Mouse (Mus musculus) small intestine, adult 2 months (tissue): ENCODE results near the gene Spata17. TPM values are rescaled to one million over a fixed set of nuclear protein-coding genes. Genes with fewer than 3 reads are reported as not detected.
A peak's percentile ranks its signal among the peaks of the same experiment; 100 is the strongest.

Experiments used
- H3K27ac ChIP-seq: fragments of 200-500 bp; 2 replicates; pipeline ENCODE4 v1.5.1; 2012; ENCODE audit warnings: low read depth, low read length, control low read depth, inconsistent platforms; ENCODE audit not compliant: insufficient read depth
- H3K27me3 ChIP-seq: fragments of 200-500 bp; 2 replicates; pipeline ENCODE4 v1.6.1; 2012; ENCODE audit warnings: mild to moderate bottlenecking, moderate library complexity, low read length, inconsistent platforms; ENCODE audit not compliant: control insufficient read depth, insufficient read depth
- H3K36me3 ChIP-seq: fragments of 200-500 bp; 2 replicates; pipeline ENCODE4 v1.6.1; 2012; ENCODE audit warnings: mild to moderate bottlenecking, low read length, control low read depth, inconsistent platforms; ENCODE audit not compliant: control insufficient read depth, insufficient read depth
- H3K4me1 ChIP-seq: fragments of 200-500 bp; 2 replicates; pipeline ENCODE4 v1.6.1; 2012; ENCODE audit warnings: low read length, inconsistent platforms, mixed read lengths; ENCODE audit not compliant: control insufficient read depth, insufficient read depth, insufficient read length
- H3K4me3 ChIP-seq: fragments of 200-500 bp; 2 replicates; pipeline ENCODE4 v1.5.1; 2012; ENCODE audit warnings: low read depth, mild to moderate bottlenecking, control low read depth, inconsistent platforms, low read length, moderate library complexity
- CTCF ChIP-seq: fragments of 200-500 bp; IDR thresholded peaks from 2 replicates; pipeline ENCODE4 v1.5.1; 2012; ENCODE audit warnings: low read depth, mild to moderate bottlenecking, control low read depth, inconsistent platforms, low read length, moderate library complexity, mixed read lengths; ENCODE audit not compliant: insufficient replicate concordance, insufficient read length; ENCODE audit errors: extremely low read depth
- POLR2A ChIP-seq: fragments of 200-500 bp; IDR thresholded peaks from 2 replicates; pipeline ENCODE4 v1.6.1; 2012; ENCODE audit warnings: low read depth, mild to moderate bottlenecking, control low read depth, inconsistent platforms, low read length, moderate library complexity
- WGBS: fragments of 180-500 bp; shearing (Covaris S2); methylation state at CpG from one replicate; pipeline ENCODE4 v1.1.7; 2018; 5-methylcytosine and 5-hydroxymethylcytosine counted together
- polyA plus RNA-seq: library from polyadenylated mRNA; depleted of rRNA; stranded (reverse); fragments of >200 nt; gene quantifications from 2 replicates; pipeline ENCODE4 v1.2.3, GENCODE M21; 2012; rRNA removed

Spata17 gene
- polyA plus RNA-seq = not detected in 2 replicates

GRCm38 (mm10) chr1:187215181-187216116, at the start of gene Spata17, which contains the start of gene Gpatch2:
Spata17 (minus strand) TSS chr1:187215465.
Gpatch2 (plus strand) TSS chr1:187215508.
- Histone ChIP-seq H3K27me3 (no peaks in the 10 kb centered on the region), H3K4me1 (peaks cover 4% of the 10 kb centered on the region; the same call in 1 of the 2 replicates), H3K36me3 (no peaks in the 10 kb centered on the region), H3K27ac (peak within 1 kb of the TSS; percentile 73), H3K4me3 (peak within 1 kb of the TSS; percentile 94)
- WGBS = under 1% methylated on average over 58 of the region's 58 CpGs
- TF ChIP-seq POLR2A (peak; percentile 76), CTCF (no peak)

GRCm38 (mm10) chr1:187258756-187259155, 43.5 kb upstream of the Spata17 start:
- no peaks in the 10 kb centered on the region for H3K4me1 ChIP-seq
- peaks cover 2% of the 10 kb centered on the region; the same call in 1 of the 2 replicates for H3K36me3 ChIP-seq
- H3K27ac ChIP-seq = no peak overlapping the region
- WGBS = 88% methylated on average over 4 of the region's 4 CpGs
- H3K4me3 ChIP-seq = no peak overlapping the region
- no peaks in the 10 kb centered on the region for H3K27me3 ChIP-seq
- no peak for TF ChIP-seq CTCF
- no peak for TF ChIP-seq POLR2A

- Histone ChIP-seq H3K27ac (no peak overlapping the region), H3K36me3 (peaks cover 5% of the 10 kb centered on the region), H3K4me1 (no peaks in the 10 kb centered on the region), H3K4me3 (no peak overlapping the region), H3K27me3 (no peaks in the 10 kb centered on the region)
- 96% methylated on average over 1 of the region's 1 CpGs for WGBS
- no peak for TF ChIP-seq POLR2A
- no peak for TF ChIP-seq CTCF
These were observed 35.5 kb upstream of the Spata17 start for GRCm38 (mm10) chr1:187250741-187251262.

GRCm38 (mm10) chr1:187244734-187245133, 29.5 kb upstream of the Spata17 start:
- TF ChIP-seq CTCF (no peak), POLR2A (no peak)
- Histone ChIP-seq H3K4me1 (peaks cover 6% of the 10 kb centered on the region; the same call in 1 of the 2 replicates), H3K27me3 (no peaks in the 10 kb centered on the region), H3K27ac (no peak overlapping the region), H3K4me3 (no peak overlapping the region), H3K36me3 (peaks cover 2% of the 10 kb centered on the region)
- 83% methylated on average over 5 of the region's 5 CpGs for WGBS

GRCm38 (mm10) chr1:187241329-187241728, 26.1 kb upstream of the Spata17 start:
- WGBS = 60% methylated on average over 5 of the region's 5 CpGs
- peaks cover 2% of the 10 kb centered on the region for H3K36me3 ChIP-seq
- no peak overlapping the region for H3K4me3 ChIP-seq
- peaks cover 18% of the 10 kb centered on the region for H3K4me1 ChIP-seq
- TF ChIP-seq POLR2A = no peak
- TF ChIP-seq CTCF = no peak
- no peak overlapping the region for H3K27ac ChIP-seq
- H3K27me3 ChIP-seq = no peaks in the 10 kb centered on the region

- TF ChIP-seq POLR2A (no peak), CTCF (no peak)
- H3K36me3 ChIP-seq = peaks cover 3% of the 10 kb centered on the region; the same call in 1 of the 2 replicates
- WGBS = 37% methylated on average over 3 of the region's 3 CpGs
- no peak overlapping the region for H3K4me3 ChIP-seq
- peaks cover 22% of the 10 kb centered on the region for H3K4me1 ChIP-seq
- no peak overlapping the region for H3K27ac ChIP-seq
- no peaks in the 10 kb centered on the region for H3K27me3 ChIP-seq
These were observed 25.0 kb upstream of the Spata17 start for GRCm38 (mm10) chr1:187240304-187240703.

GRCm38 (mm10) chr1:187238061-187238460, 22.8 kb upstream of the Spata17 start:
- 75% methylated on average over 4 of the region's 4 CpGs for WGBS
- Histone ChIP-seq H3K36me3 (peaks cover 14% of the 10 kb centered on the region), H3K27me3 (no peaks in the 10 kb centered on the region), H3K27ac (no peak overlapping the region), H3K4me1 (peaks cover 22% of the 10 kb centered on the region), H3K4me3 (no peak overlapping the region)
- no peak for TF ChIP-seq CTCF
- no peak for TF ChIP-seq POLR2A
